Mouse (Mus musculus) megakaryocyte, embryonic 14.5 days (primary cell): ENCODE data around the gene Tmco1.

Experiments
- FLI1 ChIP-seq: IDR thresholded peaks from 2 replicates; pipeline ENCODE4 v1.6.1; 2012; ENCODE audit warnings: low read length, inconsistent platforms, mixed read lengths
- GATA1 ChIP-seq: IDR thresholded peaks from 3 replicates; pipeline ENCODE4 v1.6.1; 2012; ENCODE audit warnings: mixed read lengths, low read length, inconsistent platforms, borderline replicate concordance

DNA sequence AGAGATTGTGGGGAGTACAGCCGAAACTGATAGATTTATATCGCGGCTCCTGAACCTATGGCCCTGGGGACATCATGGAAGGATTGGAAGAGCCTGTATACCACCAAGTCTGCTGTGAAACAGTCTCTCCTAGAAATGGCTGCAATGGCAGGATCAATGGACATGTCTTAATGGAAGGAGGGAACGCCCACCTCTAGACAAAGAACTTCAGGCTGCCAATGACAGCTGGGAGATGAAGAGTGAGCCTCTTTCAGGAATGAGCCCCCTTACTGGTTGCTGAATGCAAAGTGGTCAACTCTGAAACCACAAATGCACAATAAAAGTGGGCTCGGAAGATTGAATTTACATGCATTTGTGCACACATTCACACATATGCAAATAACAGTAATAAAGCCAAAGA is 74.6 kb downstream of the Tmco1 start:
- no peak for TF ChIP-seq GATA1
- TF ChIP-seq FLI1, result no peak
